Mouse (Mus musculus): ENCODE results near the gene Olfr1512. TPM values are rescaled to one million over a fixed set of nuclear protein-coding genes. Genes with fewer than 3 reads are reported as not detected.

The Olfr1512 gene
- polyA plus RNA-seq, 1 experiment from 2014 or later = not detected

DNA sequence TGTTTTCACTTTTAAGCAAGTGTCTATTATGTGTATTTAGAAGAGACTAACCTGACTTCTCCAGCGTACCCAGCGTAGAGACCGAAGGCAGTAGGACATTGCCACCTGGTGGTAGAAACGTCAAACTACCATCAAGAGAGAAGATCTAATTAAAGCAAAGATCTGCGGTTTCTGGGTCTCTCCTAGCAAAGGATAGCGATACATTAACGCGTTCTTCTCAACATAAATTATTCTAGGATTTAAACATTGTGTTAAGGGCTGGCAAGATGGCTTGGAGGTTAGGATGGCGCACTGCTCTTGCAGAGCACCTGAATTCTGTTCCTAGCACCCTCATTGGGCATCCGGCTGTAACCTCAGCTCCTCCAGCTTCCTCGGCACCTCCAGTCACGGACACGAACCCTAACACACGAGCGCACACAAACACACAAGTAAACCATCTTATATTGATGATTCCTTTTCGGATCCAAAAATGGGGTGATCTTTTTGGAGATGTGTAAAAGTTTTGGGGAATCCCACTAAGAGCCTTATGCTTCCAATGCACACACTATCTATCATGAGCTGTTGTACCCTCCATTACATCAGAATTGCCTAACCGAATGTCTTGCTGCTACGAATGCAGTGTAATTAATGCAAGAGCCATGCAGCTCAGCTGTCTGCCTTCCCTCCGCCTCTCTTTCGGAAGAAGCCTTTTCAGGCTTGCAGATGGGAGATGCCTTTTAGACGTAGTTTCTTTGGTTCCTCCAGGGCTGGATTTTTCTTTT, 40.0 kb downstream of the Olfr1512 start:
- peak overlapping the region; percentile 59 for H3K9ac ChIP-seq (replicated peaks; ENCODE audit: low read length)
- H3K4me3 ChIP-seq (ENCODE audit: low read length) = peak overlapping the region; percentile 25
- peak; percentile 69; the same call in 1 of the 2 replicates for ATAC-seq (ENCODE audit: low FRiP score, low TSS enrichment)

DNA sequence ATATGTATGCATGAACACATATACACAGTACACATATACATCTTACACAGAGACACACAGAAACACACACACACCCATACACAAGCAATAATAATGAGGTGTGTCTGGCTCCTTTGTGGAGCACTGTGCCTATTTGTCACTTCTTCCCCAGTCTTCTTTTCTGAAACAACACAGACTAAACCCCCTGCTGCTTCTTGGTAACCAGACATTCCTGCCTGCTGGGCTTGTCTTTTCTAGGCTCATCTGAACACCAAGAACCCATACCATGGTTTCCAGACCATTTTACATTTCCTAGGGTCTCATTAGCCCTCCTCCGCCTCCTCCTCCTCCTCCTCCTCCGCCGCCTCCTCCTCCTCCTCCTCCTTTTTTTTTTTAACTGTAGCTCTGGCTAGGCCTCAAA, 46.8 kb downstream of the Olfr1512 start:
- 75% methylated on average over 1 of the region's 3 CpGs for WGBS

More for the DNA sequence above, 40.0 kb downstream of the Olfr1512 start:
- no peak overlapping the region for H3K27ac ChIP-seq (ENCODE audit: low read length)
- no peaks in the 10 kb centered on the region for H3K9me3 ChIP-seq (ENCODE audit: low read length)
- no peaks in the 10 kb centered on the region for H3K4me1 ChIP-seq (ENCODE audit: insufficient read depth, low read length)
- WGBS = 29% methylated on average over 21 of the region's 21 CpGs
- no peaks in the 10 kb centered on the region for H3K27me3 ChIP-seq (ENCODE audit: insufficient read depth, low read length)
- peak overlapping the region; percentile 49 for H3K4me2 ChIP-seq (replicated peaks; ENCODE audit: low read depth, low read length)
- H3K36me3 ChIP-seq (ENCODE audit: insufficient read depth, low read length) = no peaks in the 10 kb centered on the region

DNA sequence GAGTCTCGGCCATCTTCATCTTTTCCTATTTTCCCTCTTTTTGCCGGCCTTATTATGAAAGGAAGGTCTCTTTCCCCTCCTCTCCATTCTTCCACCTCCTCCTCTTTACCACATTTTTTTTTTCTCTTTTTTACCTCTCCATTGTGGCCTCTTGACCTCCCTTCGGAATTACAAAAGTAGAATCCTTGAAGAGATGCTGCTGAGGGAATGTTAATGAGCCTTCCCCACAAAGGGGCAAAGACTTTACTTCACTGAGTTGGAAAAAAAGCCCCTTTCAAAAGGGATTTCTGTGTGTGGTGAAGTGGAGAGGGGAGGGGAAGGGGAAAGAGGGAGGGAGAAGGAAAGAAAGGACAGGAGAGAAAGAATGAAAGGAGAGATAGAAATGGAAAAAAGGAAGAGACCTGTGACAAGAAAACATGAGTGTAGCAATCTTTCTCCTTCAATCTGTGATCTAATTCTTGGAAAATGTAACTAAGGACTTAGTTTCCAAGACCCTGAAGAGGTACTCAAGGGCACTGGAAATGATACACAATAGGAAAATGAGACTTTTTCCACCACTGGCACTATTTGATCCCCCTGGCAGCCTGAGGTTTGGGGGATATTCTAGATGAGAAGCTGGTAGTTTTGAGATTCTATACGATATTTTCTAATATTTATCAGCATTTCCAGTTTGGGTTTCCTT, 47.8 kb downstream of the Olfr1512 start:
- Histone ChIP-seq H3K4me3 (ENCODE audit: low read length) (no peak overlapping the region), H3K9me3 (ENCODE audit: low read length) (no peaks in the 10 kb centered on the region), H3K4me2 (replicated peaks; ENCODE audit: low read depth, low read length) (no peak overlapping the region), H3K36me3 (ENCODE audit: insufficient read depth, low read length) (no peaks in the 10 kb centered on the region), H3K9ac (replicated peaks; ENCODE audit: low read length) (no peak overlapping the region), H3K4me1 (ENCODE audit: insufficient read depth, low read length) (peaks cover 9% of the 10 kb centered on the region; the same call in 1 of the 2 replicates), H3K27ac (ENCODE audit: low read length) (no peak overlapping the region), H3K27me3 (ENCODE audit: insufficient read depth, low read length) (peaks cover 20% of the 10 kb centered on the region)
- WGBS = 31% methylated on average over 4 of the region's 4 CpGs
- no peak for ATAC-seq (ENCODE audit: low FRiP score, low TSS enrichment)

More for the DNA sequence above, 46.8 kb downstream of the Olfr1512 start:
- peaks cover 15% of the 10 kb centered on the region; the same call in 1 of the 2 replicates for H3K27me3 ChIP-seq (ENCODE audit: insufficient read depth, low read length)
- H3K27ac ChIP-seq (ENCODE audit: low read length) = no peak overlapping the region
- no peaks in the 10 kb centered on the region for H3K36me3 ChIP-seq (ENCODE audit: insufficient read depth, low read length)
- ATAC-seq (ENCODE audit: low FRiP score, low TSS enrichment) = no peak
- H3K4me2 ChIP-seq (replicated peaks; ENCODE audit: low read depth, low read length) = no peak overlapping the region
- H3K9ac ChIP-seq (replicated peaks; ENCODE audit: low read length) = no peak overlapping the region
- H3K4me1 ChIP-seq (ENCODE audit: insufficient read depth, low read length) = peaks cover 8% of the 10 kb centered on the region; the same call in 1 of the 2 replicates
- no peaks in the 10 kb centered on the region for H3K9me3 ChIP-seq (ENCODE audit: low read length)
- H3K4me3 ChIP-seq (ENCODE audit: low read length) = no peak overlapping the region

DNA sequence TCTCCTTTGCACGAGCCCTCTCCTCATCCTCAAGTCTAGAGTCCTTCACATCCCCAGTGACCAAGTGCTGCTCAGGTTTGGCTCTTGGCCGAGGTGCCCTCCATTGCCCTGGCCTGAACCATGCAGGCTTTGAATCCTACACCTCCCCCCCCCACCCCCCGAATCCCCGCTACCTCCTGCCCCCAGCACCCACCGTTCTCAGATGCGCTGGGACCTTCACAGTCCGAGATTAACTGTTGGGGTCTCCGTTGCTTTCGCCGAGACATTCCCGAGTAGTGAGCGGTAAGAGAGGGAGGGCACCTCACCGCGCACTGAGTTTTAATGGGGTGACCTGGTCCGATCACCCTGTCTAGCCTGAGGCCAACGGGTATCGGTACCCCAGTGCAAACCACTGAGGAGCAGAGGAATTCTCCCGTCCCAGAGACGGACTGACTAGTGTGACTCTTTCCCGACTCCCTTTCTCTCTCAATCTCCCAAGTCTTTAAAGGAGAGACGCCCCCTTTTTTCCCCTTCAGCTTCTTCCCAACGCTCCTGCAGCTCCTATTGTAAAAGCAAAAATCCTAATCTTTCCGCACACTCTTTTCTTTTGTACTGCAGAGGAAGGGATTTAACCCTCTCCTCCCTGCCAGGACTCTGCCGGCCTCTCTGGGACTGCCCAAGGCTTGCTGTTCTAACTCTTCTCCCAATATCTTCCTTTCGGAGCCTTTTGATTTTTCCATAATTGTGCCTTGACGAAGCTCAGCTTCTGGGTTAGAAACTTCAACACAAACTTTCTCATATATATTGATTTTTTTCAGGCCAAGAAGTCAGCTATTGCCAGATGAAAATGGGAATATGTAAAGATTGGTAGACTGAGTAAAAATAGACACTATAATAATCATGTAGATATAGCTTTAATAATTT, 50.8 kb downstream of the Olfr1512 start, which contains the start of gene Sall2:
Sall2 (minus strand) TSS at position 853 of the 903 bp plus-strand sequence.
- H3K27ac ChIP-seq (ENCODE audit: low read length) = no peak within 1 kb of the TSS
- ATAC-seq (ENCODE audit: low FRiP score, low TSS enrichment) = 0 out of 2 replicates have a peak, but pooled peaks have one; percentile 46
- H3K36me3 ChIP-seq (ENCODE audit: insufficient read depth, low read length) = no peaks in the 10 kb centered on the region
- no peaks in the 10 kb centered on the region for H3K9me3 ChIP-seq (ENCODE audit: low read length)
- H3K4me3 ChIP-seq (ENCODE audit: low read length) = peak within 1 kb of the TSS; percentile 43
- peak within 1 kb of the TSS; percentile 70 for H3K4me2 ChIP-seq (replicated peaks; ENCODE audit: low read depth, low read length)
- WGBS = 1% methylated on average over 26 of the region's 26 CpGs
- H3K9ac ChIP-seq (replicated peaks; ENCODE audit: low read length) = peak within 1 kb of the TSS; percentile 61
- H3K27me3 ChIP-seq (ENCODE audit: insufficient read depth, low read length) = peaks cover 20% of the 10 kb centered on the region
- peaks cover 9% of the 10 kb centered on the region; the same call in 1 of the 2 replicates for H3K4me1 ChIP-seq (ENCODE audit: insufficient read depth, low read length)

DNA sequence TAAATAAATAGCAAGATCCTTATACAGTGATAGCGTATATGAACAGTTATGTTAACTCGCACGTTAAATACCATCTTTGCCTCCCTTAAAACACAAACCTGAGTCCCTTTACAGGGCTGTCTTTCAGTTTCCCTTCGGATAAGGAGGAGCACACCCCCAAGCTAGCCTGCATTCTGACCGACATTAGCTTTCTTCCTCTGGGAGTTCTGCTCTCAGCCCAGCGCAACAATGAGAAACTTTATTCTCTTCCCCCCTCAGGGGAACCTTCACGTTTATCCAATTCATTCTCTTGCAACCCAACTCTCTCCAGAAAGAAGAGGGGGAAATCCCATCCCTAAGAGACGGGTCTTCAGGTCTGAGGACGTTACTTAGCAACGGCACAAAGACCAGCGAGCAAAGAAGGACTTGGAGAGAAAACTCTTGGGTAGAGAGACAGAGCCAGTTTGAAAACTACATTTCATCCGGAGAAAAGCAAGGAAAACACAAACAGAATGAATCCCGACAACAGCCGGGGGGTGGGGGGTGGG, 51.5 kb downstream of the Olfr1512 start:
- no peaks in the 10 kb centered on the region for H3K36me3 ChIP-seq (ENCODE audit: insufficient read depth, low read length)
- no peak overlapping the region for H3K27ac ChIP-seq (ENCODE audit: low read length)
- peak overlapping the region; percentile 61 for H3K9ac ChIP-seq (replicated peaks; ENCODE audit: low read length)
- H3K9me3 ChIP-seq (ENCODE audit: low read length) = no peaks in the 10 kb centered on the region
- H3K27me3 ChIP-seq (ENCODE audit: insufficient read depth, low read length) = peaks cover 20% of the 10 kb centered on the region
- H3K4me1 ChIP-seq (ENCODE audit: insufficient read depth, low read length) = peaks cover 9% of the 10 kb centered on the region; the same call in 1 of the 2 replicates
- 4% methylated on average over 14 of the region's 14 CpGs for WGBS
- ATAC-seq (ENCODE audit: low FRiP score, low TSS enrichment) = no peak
- H3K4me2 ChIP-seq (replicated peaks; ENCODE audit: low read depth, low read length) = peak overlapping the region; percentile 70
- H3K4me3 ChIP-seq (ENCODE audit: low read length) = peak overlapping the region; percentile 43

DNA sequence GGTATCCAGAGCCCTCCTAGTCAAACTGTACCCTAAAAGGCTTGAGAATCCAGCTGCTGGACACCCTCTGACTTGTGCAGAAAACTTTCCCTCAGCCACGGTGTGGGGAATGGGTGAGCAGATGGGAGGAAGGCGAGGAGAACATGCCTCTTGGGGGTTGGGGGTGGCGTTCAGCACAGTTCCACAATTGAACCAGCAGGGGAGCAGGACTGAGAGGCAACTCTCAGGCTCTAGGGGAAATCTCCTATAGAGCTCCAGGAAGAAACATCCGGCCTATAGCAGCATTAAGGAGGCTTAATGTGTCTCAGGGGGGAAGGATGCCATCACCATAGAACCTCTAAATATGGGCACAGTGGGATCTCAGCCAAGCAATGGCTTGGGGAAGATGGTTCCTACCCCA, 53.1 kb downstream of the Olfr1512 start:
- no peak overlapping the region for H3K27ac ChIP-seq (ENCODE audit: low read length)
- H3K9me3 ChIP-seq (ENCODE audit: low read length) = no peaks in the 10 kb centered on the region
- no peak overlapping the region for H3K4me3 ChIP-seq (ENCODE audit: low read length)
- H3K9ac ChIP-seq (replicated peaks; ENCODE audit: low read length) = no peak overlapping the region
- no peak overlapping the region for H3K4me2 ChIP-seq (replicated peaks; ENCODE audit: low read depth, low read length)
- ATAC-seq (ENCODE audit: low FRiP score, low TSS enrichment) = no peak
- 20% methylated on average over 4 of the region's 4 CpGs for WGBS
- H3K36me3 ChIP-seq (ENCODE audit: insufficient read depth, low read length) = no peaks in the 10 kb centered on the region
- H3K27me3 ChIP-seq (ENCODE audit: insufficient read depth, low read length) = peaks cover 20% of the 10 kb centered on the region
- peaks cover 9% of the 10 kb centered on the region; the same call in 1 of the 2 replicates for H3K4me1 ChIP-seq (ENCODE audit: insufficient read depth, low read length)

Other genes with a start within 250 kb of the Olfr1512 start
- 51.1 and 60.0 TPM in 2 replicates for gene Supt16, start 181.8 kb downstream of the Olfr1512 start, polyA plus RNA-seq (2015; fragmentation: Nextera tagmentation; extraction: Ambion mirVana)
- 27.5 and 34.9 TPM in 2 replicates for gene Chd8, start 121.4 kb downstream of the Olfr1512 start, polyA plus RNA-seq (2015; fragmentation: Nextera tagmentation; extraction: Ambion mirVana)
- 43.6 and 46.2 TPM in 2 replicates for gene Tox4, start 100.0 kb downstream of the Olfr1512 start, polyA plus RNA-seq (2015; fragmentation: Nextera tagmentation; extraction: Ambion mirVana)
- gene Rab2b, start 99.6 kb downstream of the Olfr1512 start, polyA plus RNA-seq (2015; fragmentation: Nextera tagmentation; extraction: Ambion mirVana) = 23.3 and 24.4 TPM in 2 replicates
- gene Mettl3, start 74.0 kb downstream of the Olfr1512 start, polyA plus RNA-seq (2015; fragmentation: Nextera tagmentation; extraction: Ambion mirVana) = 51.7 and 57.0 TPM in 2 replicates
- gene Sall2, start 50.4 kb downstream of the Olfr1512 start, polyA plus RNA-seq (2015; fragmentation: Nextera tagmentation; extraction: Ambion mirVana) = 39.1 and 46.0 TPM in 2 replicates
- not detected in 2 replicates for gene Olfr1513, start 22.8 kb downstream of the Olfr1512 start, polyA plus RNA-seq (2015; fragmentation: Nextera tagmentation; extraction: Ambion mirVana)
- not detected in 2 replicates for gene Olfr1511, start 18.2 kb upstream of the Olfr1512 start, polyA plus RNA-seq (2015; fragmentation: Nextera tagmentation; extraction: Ambion mirVana)
- not detected in 2 replicates for gene Olfr1510, start 35.2 kb upstream of the Olfr1512 start, polyA plus RNA-seq (2015; fragmentation: Nextera tagmentation; extraction: Ambion mirVana)
- gene Olfr1509, start 63.8 kb upstream of the Olfr1512 start, polyA plus RNA-seq (2015; fragmentation: Nextera tagmentation; extraction: Ambion mirVana) = not detected in 2 replicates
- not detected in 2 replicates for gene Olfr1508, start 88.3 kb upstream of the Olfr1512 start, polyA plus RNA-seq (2015; fragmentation: Nextera tagmentation; extraction: Ambion mirVana)
- not detected in 2 replicates for gene Olfr1507, start 116.6 kb upstream of the Olfr1512 start, polyA plus RNA-seq (2015; fragmentation: Nextera tagmentation; extraction: Ambion mirVana)